Mouse (Mus musculus) intestine, postnatal 0 days (tissue): ENCODE data around the gene Lrrc28. TPM values are rescaled to one million over a fixed set of nuclear protein-coding genes. Genes with fewer than 3 reads are reported as not detected.

Experiments
- ATAC-seq: fragments of 200-750 bp; cut with Nextera tagmentation; 2 replicates; pipeline ENCODE4 v1.8.0; 2017; ENCODE audit warnings: mild to moderate bottlenecking, moderate TSS enrichment, moderate library complexity
- H3K27ac ChIP-seq: fragments of 300-500 bp; sonication (generic); 2 replicates; pipeline ENCODE4 v1.5.1; 2014; ENCODE audit warnings: mild to moderate bottlenecking, low read depth, low read length, moderate library complexity
- H3K27me3 ChIP-seq: fragments of 300-500 bp; sonication (generic); replicated peaks from 2 replicates; pipeline ENCODE4 v1.6.1; 2014; ENCODE audit warnings: low read length, mixed read lengths; ENCODE audit not compliant: control insufficient read depth, insufficient read depth
- H3K36me3 ChIP-seq: fragments of 300-500 bp; sonication (generic); 2 replicates; pipeline ENCODE4 v1.6.1; 2014; ENCODE audit warnings: mild to moderate bottlenecking, moderate library complexity; ENCODE audit not compliant: control insufficient read depth, insufficient read depth
- H3K4me1 ChIP-seq: fragments of 300-500 bp; sonication (generic); replicated peaks from 2 replicates; pipeline ENCODE4 v1.6.1; 2014; ENCODE audit warnings: antibody characterized with exemption, low read length, mixed read lengths; ENCODE audit not compliant: control insufficient read depth, insufficient read depth
- H3K4me2 ChIP-seq: fragments of 300-500 bp; sonication (generic); replicated peaks from 2 replicates; pipeline ENCODE4 v1.6.1; 2014; ENCODE audit warnings: low read depth, mild to moderate bottlenecking, moderate library complexity
- H3K4me3 ChIP-seq: fragments of 300-500 bp; sonication (generic); 2 replicates; pipeline ENCODE4 v1.5.1; 2014; ENCODE audit warnings: low read depth, low read length
- H3K9ac ChIP-seq: fragments of 300-500 bp; sonication (generic); 2 replicates; pipeline ENCODE4 v1.6.1; 2014; ENCODE audit warnings: mild to moderate bottlenecking, low read depth, low read length
- H3K9me3 ChIP-seq: fragments of 300-500 bp; sonication (generic); 2 replicates; pipeline ENCODE4 v1.6.1; 2016; ENCODE audit warnings: mixed run types; ENCODE audit not compliant: control insufficient read depth
- CTCF ChIP-seq: sonication (generic); IDR thresholded peaks from 2 replicates; pipeline ENCODE4 v1.5.1; 2016; ENCODE audit warnings: low read depth, mild to moderate bottlenecking, control low read depth, antibody characterized with exemption, moderate library complexity
- WGBS: fragments of 180-500 bp; shearing (Covaris S2); extraction: QIAGEN DNeasy Blood & Tissue Kit; methylation state at CpG from one replicate; pipeline ENCODE4 v1.1.7; 2014; 5-methylcytosine and 5-hydroxymethylcytosine counted together
- polyA plus RNA-seq: library from polyadenylated mRNA; unstranded; fragments of >200 nt; fragmentation: Nextera tagmentation; extraction: Ambion mirVana; gene quantifications from 2 replicates; pipeline ENCODE4 v1.2.1, GENCODE M21; 2015

Gene Lrrc28
- polyA plus RNA-seq, 1 experiment from 2014 or later: 16.1 TPM

DNA sequence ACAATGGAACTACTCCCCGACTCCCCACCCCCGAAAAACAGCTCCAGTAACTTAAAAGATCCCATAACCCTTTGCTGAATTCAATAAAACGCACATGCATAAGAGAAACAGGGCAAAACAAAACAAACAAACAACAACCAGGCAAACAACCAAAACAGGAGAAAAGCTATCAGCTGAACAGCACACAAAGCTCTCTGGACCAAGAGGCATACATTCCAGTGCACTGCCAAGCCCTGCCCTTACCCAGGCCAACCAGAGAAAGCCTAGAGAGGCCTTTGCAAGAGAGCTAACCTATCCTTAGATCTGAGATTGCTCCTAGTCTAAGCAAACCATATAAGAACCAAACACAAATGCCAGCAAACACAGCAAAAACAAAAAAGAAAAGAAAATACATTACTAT is 22.9 kb downstream of the Lrrc28 start:
- 62% methylated on average over 3 of the region's 3 CpGs for WGBS
- Histone ChIP-seq H3K36me3 (peaks cover 3% of the 10 kb centered on the region; the same call in 1 of the 2 replicates), H3K4me3 (no peak overlapping the region), H3K9me3 (no peaks in the 10 kb centered on the region), H3K27me3 (no peaks in the 10 kb centered on the region), H3K4me2 (no peak overlapping the region), H3K4me1 (no peaks in the 10 kb centered on the region), H3K9ac (no peak overlapping the region), H3K27ac (no peak overlapping the region)
- no peak for TF ChIP-seq CTCF
- ATAC-seq: no peak

DNA sequence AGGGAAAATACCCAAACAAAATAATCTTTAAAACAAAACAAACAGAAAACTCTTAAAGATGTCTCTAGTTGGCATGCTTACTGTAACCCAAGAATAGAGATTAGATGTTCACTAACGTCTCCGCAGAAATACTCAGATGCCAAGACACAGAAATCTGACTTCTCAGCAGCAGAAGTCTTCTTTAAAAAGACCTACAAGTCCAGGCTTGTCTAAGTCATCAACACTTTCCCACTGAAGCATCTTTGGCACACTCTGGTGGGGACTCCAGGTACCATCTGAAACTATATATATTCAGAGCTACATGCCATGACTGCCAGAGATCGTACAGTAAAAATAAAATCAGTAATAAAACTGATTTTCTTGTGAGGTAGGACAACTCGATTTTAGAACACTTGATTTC is 25.2 kb downstream of the Lrrc28 start:
- H3K27ac ChIP-seq: no peak overlapping the region
- H3K4me1 ChIP-seq: no peaks in the 10 kb centered on the region
- H3K9me3 ChIP-seq: no peaks in the 10 kb centered on the region
- no peaks in the 10 kb centered on the region for H3K27me3 ChIP-seq
- H3K4me3 ChIP-seq: no peak overlapping the region
- peak; percentile 58 for TF ChIP-seq CTCF
- no peak overlapping the region for H3K9ac ChIP-seq
- 80% methylated on average over 4 of the region's 4 CpGs for WGBS
- H3K36me3 ChIP-seq: no peaks in the 10 kb centered on the region; the same call in 1 of the 2 replicates
- H3K4me2 ChIP-seq: no peak overlapping the region
- no peak for ATAC-seq

DNA sequence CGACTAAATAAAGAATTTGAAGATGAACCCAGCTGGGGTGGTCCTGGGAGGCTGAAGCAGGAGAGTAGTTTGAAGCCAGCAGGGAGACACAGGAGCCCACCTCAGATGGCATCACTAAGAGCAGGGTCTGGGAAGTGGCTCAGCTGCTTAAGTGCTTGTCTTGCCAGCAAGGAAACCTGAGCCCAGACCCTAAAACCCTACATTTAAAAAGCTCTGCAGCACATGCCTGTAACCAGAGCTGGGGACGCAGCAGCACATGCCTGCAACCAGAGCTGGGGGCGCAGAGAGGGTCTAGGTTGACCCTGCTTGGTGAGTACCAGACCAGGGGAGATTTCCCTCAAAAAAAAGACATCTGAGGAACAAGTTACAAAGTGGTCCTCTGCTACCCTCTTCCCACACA is 26.8 kb downstream of the Lrrc28 start:
- H3K9me3 ChIP-seq: no peaks in the 10 kb centered on the region
- 86% methylated on average over 3 of the region's 3 CpGs for WGBS
- no peaks in the 10 kb centered on the region for H3K27me3 ChIP-seq
- H3K27ac ChIP-seq: no peak overlapping the region
- ATAC-seq: no peak
- no peak overlapping the region for H3K4me3 ChIP-seq
- H3K4me2 ChIP-seq: no peak overlapping the region
- H3K9ac ChIP-seq: no peak overlapping the region
- no peak for TF ChIP-seq CTCF
- H3K36me3 ChIP-seq: no peaks in the 10 kb centered on the region; the same call in 1 of the 2 replicates
- H3K4me1 ChIP-seq: no peaks in the 10 kb centered on the region

DNA sequence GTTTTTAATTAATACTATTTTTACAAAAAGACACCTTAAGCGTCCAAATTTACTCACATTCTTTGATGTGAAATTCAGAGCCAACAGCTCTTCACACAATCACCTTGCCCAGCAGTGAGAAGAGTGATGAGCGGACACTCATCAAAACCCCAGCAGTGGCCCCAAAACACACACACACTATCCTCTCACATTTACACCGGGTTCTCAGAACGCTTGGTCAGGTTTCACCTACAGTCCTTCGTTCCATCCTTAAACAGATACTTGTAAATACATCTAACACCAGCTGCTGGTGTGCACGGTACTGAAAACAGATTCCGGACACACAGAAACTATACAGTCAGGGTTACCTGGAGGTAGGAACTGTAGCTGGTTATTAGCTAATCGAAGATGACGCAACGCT is 27.4 kb downstream of the Lrrc28 start:
- ATAC-seq: no peak
- H3K4me3 ChIP-seq: no peak overlapping the region
- no peak overlapping the region for H3K9ac ChIP-seq
- H3K27me3 ChIP-seq: no peaks in the 10 kb centered on the region
- H3K36me3 ChIP-seq: no peaks in the 10 kb centered on the region; the same call in 1 of the 2 replicates
- H3K9me3 ChIP-seq: no peaks in the 10 kb centered on the region
- no peaks in the 10 kb centered on the region for H3K4me1 ChIP-seq
- H3K27ac ChIP-seq: no peak overlapping the region
- H3K4me2 ChIP-seq: no peak overlapping the region
- no peak for TF ChIP-seq CTCF
- 95% methylated on average over 10 of the region's 10 CpGs for WGBS

DNA sequence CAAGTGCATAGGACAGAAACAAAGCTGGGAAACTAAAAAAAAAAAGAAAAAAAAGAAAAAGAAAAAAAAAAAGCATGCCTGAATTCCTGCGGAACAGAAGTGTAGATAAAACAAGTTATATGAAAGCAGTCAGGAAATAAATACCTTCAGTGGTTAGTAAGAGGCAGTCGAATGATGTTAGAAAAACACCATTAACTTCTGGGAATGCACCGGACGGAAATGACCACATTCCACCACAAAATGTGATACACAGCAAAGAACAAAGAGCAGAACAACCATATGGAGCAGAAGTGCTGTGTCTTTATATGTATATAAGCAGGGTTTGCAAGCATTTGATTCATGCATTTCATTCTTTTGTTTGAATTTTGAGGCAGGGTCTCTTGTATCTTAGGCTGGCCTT is 28.2 kb downstream of the Lrrc28 start:
- H3K27me3 ChIP-seq: no peaks in the 10 kb centered on the region
- H3K9ac ChIP-seq: no peak overlapping the region
- WGBS: 75% methylated on average over 4 of the region's 4 CpGs
- no peaks in the 10 kb centered on the region; the same call in 1 of the 2 replicates for H3K36me3 ChIP-seq
- ATAC-seq: no peak
- TF ChIP-seq CTCF: no peak
- H3K4me2 ChIP-seq: no peak overlapping the region
- H3K4me3 ChIP-seq: no peak overlapping the region
- H3K4me1 ChIP-seq: no peaks in the 10 kb centered on the region
- no peaks in the 10 kb centered on the region for H3K9me3 ChIP-seq
- no peak overlapping the region for H3K27ac ChIP-seq

DNA sequence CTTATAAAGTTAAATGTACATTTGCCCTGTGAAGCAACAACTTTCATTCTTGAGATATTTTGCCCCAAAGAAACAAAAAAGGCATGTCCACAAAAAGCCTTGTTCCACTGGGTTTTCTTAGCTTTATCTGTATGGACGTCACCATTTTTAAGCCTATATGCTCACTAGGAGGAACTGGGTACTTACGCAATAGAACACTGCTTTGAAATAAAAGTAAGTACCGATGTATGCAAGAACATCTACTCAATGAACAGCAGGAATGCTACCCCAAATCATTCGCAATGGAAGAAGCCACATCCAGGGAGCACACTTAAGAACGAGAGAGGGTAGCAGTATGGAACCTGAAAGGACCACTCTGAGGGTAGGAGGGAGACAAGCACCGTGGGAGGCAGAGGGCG is 30.6 kb downstream of the Lrrc28 start:
- no peak overlapping the region for H3K4me2 ChIP-seq
- no peak overlapping the region for H3K27ac ChIP-seq
- no peak for TF ChIP-seq CTCF
- no peak for ATAC-seq
- H3K4me1 ChIP-seq: no peaks in the 10 kb centered on the region
- H3K27me3 ChIP-seq: no peaks in the 10 kb centered on the region
- H3K4me3 ChIP-seq: no peak overlapping the region
- no peaks in the 10 kb centered on the region for H3K9me3 ChIP-seq
- no peak overlapping the region for H3K9ac ChIP-seq
- WGBS: 89% methylated on average over 7 of the region's 7 CpGs
- H3K36me3 ChIP-seq: no peaks in the 10 kb centered on the region; the same call in 1 of the 2 replicates
